Mouse (Mus musculus) heart, postnatal 10 days (tissue): Measurements from ENCODE around the gene Csrnp1. TPM values are rescaled to one million over a fixed set of nuclear protein-coding genes. Genes with fewer than 3 reads are reported as not detected.
A peak's percentile ranks its signal among the peaks of the same experiment; 100 is the strongest.

Experiments
- DNase-seq, 2 experiments: peaks; one replicate each; pipeline ENCODE4 v3.0.0; 2021
- intact Hi-C: fragments of 180-260 bp; cut with DNase I; formaldehyde crosslinking; loops from one replicate; pipeline ENCODE4 v1.15.1; 2025
- total RNA-seq, 2 experiments: library from RNA; stranded (reverse); gene quantifications; 2 replicates each; pipeline ENCODE4 v1.2.3; 2021

Csrnp1 gene
- total RNA-seq, 2 experiments from 2014 or later = 9.9 to 19.0 TPM

- DNase-seq = no peak
- intact Hi-C loops = no loop called here
Observed at GRCm38 (mm10) chr9:120007833-120008232, 23.4 kb upstream of the Csrnp1 start.

GRCm38 (mm10) chr9:120005936-120006335, 21.5 kb upstream of the Csrnp1 start:
- intact Hi-C loops = no loop called here
- DNase-seq = peak in 1 of 2 experiments; percentile 23

- intact Hi-C loops = no loop called here
- no peak for DNase-seq
Observed at GRCm38 (mm10) chr9:120002893-120003292, 18.4 kb upstream of the Csrnp1 start.

GRCm38 (mm10) chr9:120001945-120002725, 17.7 kb upstream of the Csrnp1 start:
- peak; percentile 92 to 93 for DNase-seq
- intact Hi-C loops = no loop called here

- no peak for DNase-seq
- intact Hi-C loops = no loop called here
Observed at GRCm38 (mm10) chr9:120000761-120001160, 16.3 kb upstream of the Csrnp1 start.

- intact Hi-C loops = no loop called here
- peak; percentile 65 to 68 for DNase-seq
Observed at GRCm38 (mm10) chr9:119999636-120000035, 15.2 kb upstream of the Csrnp1 start.

GRCm38 (mm10) chr9:119998776-119999175, 14.3 kb upstream of the Csrnp1 start:
- DNase-seq = no peak
- intact Hi-C loops = loop anchor here (1.0 kb wide), 1 partner anchor 14 kb away; the partner anchor contains the start of gene Csrnp1

- intact Hi-C loops = no loop called here
- no peak for DNase-seq
Observed at GRCm38 (mm10) chr9:119996080-119996479, 11.6 kb upstream of the Csrnp1 start.

- intact Hi-C loops = no loop called here
- DNase-seq = no peak
Observed at GRCm38 (mm10) chr9:119994207-119994606, 9.7 kb upstream of the Csrnp1 start.

- DNase-seq = no peak
- intact Hi-C loops = no loop called here
Observed at GRCm38 (mm10) chr9:119993092-119993844, 8.8 kb upstream of the Csrnp1 start.

GRCm38 (mm10) chr9:119991310-119991709, 6.9 kb upstream of the Csrnp1 start:
- DNase-seq = no peak
- intact Hi-C loops = no loop called here

- intact Hi-C loops = no loop called here
- DNase-seq = no peak
Observed at GRCm38 (mm10) chr9:119988304-119988703, 3.8 kb upstream of the Csrnp1 start.

- intact Hi-C loops = no loop called here
Observed at GRCm38 (mm10) chr9:119985881-119986574, 1.6 kb upstream of the Csrnp1 start.

GRCm38 (mm10) chr9:119983585-119984535, 598 bp downstream of the Csrnp1 start:
- intact Hi-C loops = loop anchor here (1.0 kb wide), 2 partner anchors 14 to 27 kb away; no protein-coding TSS in a partner anchor

More at GRCm38 (mm10) chr9:119985881-119986574, 1.6 kb upstream of the Csrnp1 start:
- no peak for DNase-seq

GRCm38 (mm10) chr9:119982956-119983551, 1.4 kb downstream of the Csrnp1 start:
- peak; percentile 66 to 67 for DNase-seq
- intact Hi-C loops = loop anchor here (1.0 kb wide), 1 partner anchor 28 kb away; no protein-coding TSS in a partner anchor

More at GRCm38 (mm10) chr9:119983585-119984535, 598 bp downstream of the Csrnp1 start:
- DNase-seq = peak; percentile 91 to 94

- intact Hi-C loops = no loop called here
- peak; percentile 77 to 80 for DNase-seq
Observed at GRCm38 (mm10) chr9:119982241-119982811, 2.1 kb downstream of the Csrnp1 start.

GRCm38 (mm10) chr9:119981183-119982179, 3.0 kb downstream of the Csrnp1 start:
- intact Hi-C loops = loop anchor here (2.0 kb wide), 1 partner anchor 17 kb away; no protein-coding TSS in a partner anchor
- peak; percentile 89 to 90 for DNase-seq

GRCm38 (mm10) chr9:119980770-119981182, 3.7 kb downstream of the Csrnp1 start:
- no peak for DNase-seq
- intact Hi-C loops = loop anchor here (2.0 kb wide), 1 partner anchor 16 kb away; no protein-coding TSS in a partner anchor
